Mouse (Mus musculus) myocyte (in vitro differentiated cells): ENCODE measurements around the gene Klhdc4.

Experiments used
- E2F4 ChIP-seq: IDR thresholded peaks from one replicate; pipeline ENCODE4 v1.6.1; 2011; ENCODE audit warnings: mild to moderate bottlenecking, control low read depth, moderate library complexity; ENCODE audit not compliant: insufficient read depth
- MAX ChIP-seq: IDR thresholded peaks from one replicate; pipeline ENCODE4 v1.6.1; 2011; ENCODE audit warnings: low read depth, mild to moderate bottlenecking, control low read depth
- MYOD1 ChIP-seq, 3 experiments: IDR thresholded peaks; one replicate each; pipeline ENCODE4 v1.6.1; 2011; ENCODE audit warnings: control low read depth in 2 of 3, low read depth in 2 of 3, mild to moderate bottlenecking in 2 of 3, moderate library complexity in 1 of 3; ENCODE audit not compliant: insufficient read length in 2 of 3, control insufficient read depth in 1 of 3
- MYOG ChIP-seq, 3 experiments: IDR thresholded peaks; one replicate each; pipeline ENCODE4 v1.6.1; 2011; ENCODE audit warnings: control low read depth in 2 of 3, low read depth in 2 of 3, mild to moderate bottlenecking in 2 of 3; ENCODE audit not compliant: insufficient read length in 2 of 3, control insufficient read depth in 1 of 3, insufficient read depth in 1 of 3
- POLR2A ChIP-seq: IDR thresholded peaks from one replicate; pipeline ENCODE4 v1.6.1; 2011; ENCODE audit warnings: low read depth, mild to moderate bottlenecking, control low read depth, moderate library complexity; ENCODE audit not compliant: insufficient read length
- POLR2AphosphoS2 ChIP-seq: IDR thresholded peaks from one replicate; pipeline ENCODE4 v1.6.1; 2011; ENCODE audit warnings: low read depth, control low read depth; ENCODE audit not compliant: insufficient read length
- REST ChIP-seq: IDR thresholded peaks from one replicate; pipeline ENCODE4 v1.6.1; 2011; ENCODE audit warnings: mild to moderate bottlenecking, control low read depth, moderate library complexity; ENCODE audit not compliant: insufficient read depth, insufficient read length
- TCF12 ChIP-seq: IDR thresholded peaks from one replicate; pipeline ENCODE4 v1.6.1; 2011; ENCODE audit warnings: mild to moderate bottlenecking, control low read depth; ENCODE audit not compliant: poor library complexity, insufficient read depth, severe bottlenecking
- TCF3 ChIP-seq: IDR thresholded peaks from one replicate; pipeline ENCODE4 v1.6.1; 2011; ENCODE audit warnings: low read depth, control low read depth; ENCODE audit not compliant: insufficient read length
- USF1 ChIP-seq: IDR thresholded peaks from one replicate; pipeline ENCODE4 v1.6.1; 2011; ENCODE audit warnings: low read depth, mild to moderate bottlenecking, control low read depth, moderate library complexity

- no peak for TF ChIP-seq POLR2A
- no peak for TF ChIP-seq E2F4
- TF ChIP-seq MAX: no peak
- no peak for TF ChIP-seq TCF3
- no peak for TF ChIP-seq TCF12
- TF ChIP-seq MYOG (IDR thresholded peaks at IDR 0.05; ENCODE audit: control insufficient read depth in 1 of 3, insufficient read depth in 1 of 3, insufficient read length in 2 of 3, low read depth in 2 of 3): no peak
- no peak for TF ChIP-seq MYOD1 (IDR thresholded peaks at IDR 0.05; ENCODE audit: control insufficient read depth in 1 of 3, insufficient read length in 2 of 3, low read depth in 2 of 3)
- TF ChIP-seq POLR2AphosphoS2: no peak
- TF ChIP-seq REST: no peak
- no peak for TF ChIP-seq USF1
These were observed 40.8 kb upstream of the Klhdc4 start for GRCm38 (mm10) chr8:121870190-121870589.
